Mouse (Mus musculus) kidney, embryonic 16.5 days (tissue): ENCODE measurements at regions not wholly inside any gene's neighbourhood (a gene's known extent, or its start where the extent isn't known, plus 50 kb on each side); places are given as distances from the start of the nearest gene placed in this dataset.

ENCODE experiments used
- ATAC-seq: fragments of 200-750 bp; cut with Nextera tagmentation; 2 replicates; pipeline ENCODE4 v1.8.0; 2017; ENCODE audit warnings: moderate TSS enrichment; ENCODE audit not compliant: low FRiP score, low TSS enrichment
- H3K27ac ChIP-seq: fragments of 300-500 bp; sonication (generic); 2 replicates; pipeline ENCODE4 v1.5.1; 2014; ENCODE audit warnings: low read length
- H3K27me3 ChIP-seq: fragments of 300-500 bp; sonication (generic); 2 replicates; pipeline ENCODE4 v1.6.1; 2014; ENCODE audit warnings: low read length, control low read depth, mixed read lengths; ENCODE audit not compliant: insufficient read depth
- H3K36me3 ChIP-seq: fragments of 300-500 bp; sonication (generic); 2 replicates; pipeline ENCODE4 v1.6.1; 2014; ENCODE audit warnings: low read length, control low read depth, mixed read lengths; ENCODE audit not compliant: insufficient read depth
- H3K4me1 ChIP-seq: fragments of 300-500 bp; sonication (generic); 2 replicates; pipeline ENCODE4 v1.6.1; 2014; ENCODE audit warnings: low read length, control low read depth, mixed read lengths; ENCODE audit not compliant: insufficient read depth
- H3K4me2 ChIP-seq: fragments of 300-500 bp; sonication (generic); replicated peaks from 2 replicates; pipeline ENCODE4 v1.6.1; 2014; ENCODE audit warnings: low read depth, low read length
- H3K4me3 ChIP-seq: fragments of 300-500 bp; sonication (generic); 2 replicates; pipeline ENCODE4 v1.5.1; 2014; ENCODE audit warnings: mild to moderate bottlenecking, low read length
- H3K9ac ChIP-seq: fragments of 300-500 bp; sonication (generic); replicated peaks from 2 replicates; pipeline ENCODE4 v1.6.1; 2014; ENCODE audit warnings: low read length
- H3K9me3 ChIP-seq: fragments of 300-500 bp; sonication (generic); 2 replicates; pipeline ENCODE4 v1.6.1; 2016; ENCODE audit warnings: low read length, control low read depth
- WGBS: fragments of 180-500 bp; shearing (Covaris S2); extraction: QIAGEN DNeasy Blood & Tissue Kit; methylation state at CpG from one replicate; pipeline ENCODE4 v1.1.7; 2014; 5-methylcytosine and 5-hydroxymethylcytosine counted together

- Histone ChIP-seq H3K4me1 (no peaks in the 10 kb centered on the region), H3K9ac (no peak overlapping the region), H3K4me2 (no peak overlapping the region), H3K9me3 (no peaks in the 10 kb centered on the region), H3K27me3 (no peaks in the 10 kb centered on the region), H3K27ac (no peak overlapping the region), H3K36me3 (no peaks in the 10 kb centered on the region), H3K4me3 (no peak overlapping the region)
- no peak for ATAC-seq
- WGBS = 15% methylated on average over 2 of the region's 2 CpGs
These were observed 885.4 kb upstream of the Tenm3 start for GRCm38 (mm10) chr8:49729156-49729555.

- no peaks in the 10 kb centered on the region for H3K36me3 ChIP-seq
- no peaks in the 10 kb centered on the region for H3K27me3 ChIP-seq
- WGBS = 78% methylated on average over 2 of the region's 2 CpGs
- no peak overlapping the region for H3K9ac ChIP-seq
- no peak overlapping the region for H3K4me2 ChIP-seq
- H3K9me3 ChIP-seq = no peaks in the 10 kb centered on the region
- no peak for ATAC-seq
- H3K4me1 ChIP-seq = no peaks in the 10 kb centered on the region
- no peak overlapping the region for H3K27ac ChIP-seq
- H3K4me3 ChIP-seq = no peak overlapping the region
These were observed 868.6 kb upstream of the Tenm3 start for GRCm38 (mm10) chr8:49712371-49712770.

- H3K27me3 ChIP-seq = no peaks in the 10 kb centered on the region
- no peaks in the 10 kb centered on the region for H3K9me3 ChIP-seq
- no peaks in the 10 kb centered on the region for H3K36me3 ChIP-seq
- H3K4me3 ChIP-seq = no peak overlapping the region
- H3K27ac ChIP-seq = no peak overlapping the region
- no peak overlapping the region for H3K4me2 ChIP-seq
- no peak for ATAC-seq
- H3K4me1 ChIP-seq = no peaks in the 10 kb centered on the region
- WGBS = 9% methylated on average over 1 of the region's 1 CpGs
- H3K9ac ChIP-seq = no peak overlapping the region
These were observed 865.0 kb upstream of the Tenm3 start for GRCm38 (mm10) chr8:49708701-49709100.

- ATAC-seq = no peak
- H3K9ac ChIP-seq = no peak overlapping the region
- H3K27me3 ChIP-seq = no peaks in the 10 kb centered on the region
- no peaks in the 10 kb centered on the region for H3K36me3 ChIP-seq
- H3K4me3 ChIP-seq = no peak overlapping the region
- H3K27ac ChIP-seq = no peak overlapping the region
- H3K9me3 ChIP-seq = no peaks in the 10 kb centered on the region
- H3K4me1 ChIP-seq = no peaks in the 10 kb centered on the region
- no peak overlapping the region for H3K4me2 ChIP-seq
- 88% methylated on average over 4 of the region's 4 CpGs for WGBS
These were observed 855.3 kb upstream of the Tenm3 start for GRCm38 (mm10) chr8:49699058-49699457.

- no peaks in the 10 kb centered on the region for H3K36me3 ChIP-seq
- no peak overlapping the region for H3K27ac ChIP-seq
- no peak overlapping the region for H3K4me2 ChIP-seq
- ATAC-seq = no peak
- 67% methylated on average over 2 of the region's 2 CpGs for WGBS
- H3K4me1 ChIP-seq = no peaks in the 10 kb centered on the region
- no peaks in the 10 kb centered on the region for H3K9me3 ChIP-seq
- no peak overlapping the region for H3K9ac ChIP-seq
- H3K27me3 ChIP-seq = no peaks in the 10 kb centered on the region
- no peak overlapping the region for H3K4me3 ChIP-seq
These were observed 853.0 kb upstream of the Tenm3 start for GRCm38 (mm10) chr8:49696709-49697108.
